Mouse (Mus musculus) bone marrow macrophage, adult 2 months (primary cell): ENCODE data around the gene Plch1. TPM values are rescaled to one million over a fixed set of nuclear protein-coding genes. Genes with fewer than 3 reads are reported as not detected.

Experiments used
- H3K27ac ChIP-seq: 2 replicates; pipeline ENCODE4 v1.5.1; 2012; ENCODE audit warnings: low read depth, low read length; ENCODE audit not compliant: insufficient read depth
- H3K4me1 ChIP-seq: 2 replicates; pipeline ENCODE4 v1.6.1; 2012; ENCODE audit warnings: low read length; ENCODE audit not compliant: control insufficient read depth, insufficient read depth
- H3K4me3 ChIP-seq: 2 replicates; pipeline ENCODE4 v1.5.1; 2012; ENCODE audit warnings: mild to moderate bottlenecking, low read length, moderate library complexity; ENCODE audit not compliant: insufficient read depth
- CTCF ChIP-seq: IDR thresholded peaks from 2 replicates; pipeline ENCODE4 v1.5.1; 2012; ENCODE audit warnings: low read depth, mild to moderate bottlenecking, low read length, moderate library complexity
- POLR2A ChIP-seq: IDR thresholded peaks from 2 replicates; pipeline ENCODE4 v1.6.1; 2012; ENCODE audit warnings: mild to moderate bottlenecking, low read depth, low read length, borderline replicate concordance
- polyA plus RNA-seq: library from polyadenylated mRNA; stranded (reverse); fragments of >200 nt; gene quantifications from 2 replicates; pipeline ENCODE4 v1.2.4, GENCODE M21; 2012; ENCODE audit not compliant: missing spikeins, insufficient read depth, insufficient read length

Plch1 gene
- polyA plus RNA-seq, 1 experiment = not detected

DNA sequence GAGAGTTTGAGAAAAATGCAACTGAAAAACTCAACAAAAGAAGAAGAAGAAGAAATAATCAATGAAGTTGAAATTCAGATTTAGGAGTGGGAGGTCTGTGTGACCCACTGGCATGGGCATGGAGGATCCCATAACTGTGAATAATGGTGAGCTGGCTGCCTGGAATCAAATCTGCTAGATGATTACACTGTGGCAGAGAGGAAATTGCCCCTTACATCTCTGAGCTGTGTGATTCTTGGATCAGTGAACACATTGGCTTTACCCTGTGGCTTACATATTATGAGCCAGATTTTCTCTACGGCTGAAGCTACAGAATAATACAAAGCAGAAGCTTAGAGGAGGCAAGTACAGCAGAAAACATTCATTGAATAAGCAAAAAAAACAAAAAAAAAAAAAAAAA lies 170.9 kb downstream of the Plch1 start:
- Histone ChIP-seq H3K4me1 (no peaks in the 10 kb centered on the region), H3K4me3 (no peak overlapping the region), H3K27ac (no peak overlapping the region)
- TF ChIP-seq POLR2A (no peak), CTCF (no peak)

DNA sequence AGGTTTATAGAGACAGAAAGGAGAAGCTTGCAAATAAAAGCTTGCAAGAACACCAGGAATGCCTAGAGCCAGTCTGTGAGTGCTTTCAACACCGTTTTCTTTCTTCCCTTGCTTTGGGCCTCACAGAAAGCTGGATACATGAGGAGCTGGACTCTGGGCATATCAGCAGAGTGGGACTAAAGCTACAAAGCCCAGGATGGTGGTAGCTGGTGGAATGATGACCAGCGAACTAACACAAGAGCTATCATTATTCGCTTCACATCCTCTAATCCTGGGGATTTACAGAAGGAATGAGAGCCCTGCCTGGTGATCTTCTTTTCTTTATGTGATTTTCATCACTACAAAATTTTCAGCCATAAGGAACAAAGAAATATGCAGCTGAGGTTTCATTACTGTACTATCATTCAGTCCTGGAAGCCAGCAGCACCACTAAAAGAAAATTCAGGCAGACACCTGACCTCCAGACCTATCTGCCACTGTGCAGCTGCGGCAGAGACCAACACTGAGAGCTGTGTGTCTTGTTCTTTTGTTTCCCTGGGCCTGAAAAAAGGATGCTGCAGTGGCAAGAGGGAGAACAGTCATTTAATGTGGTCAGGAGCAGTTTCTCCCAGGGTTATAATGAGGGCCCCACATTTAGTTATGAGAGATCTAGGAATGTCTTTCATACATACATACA lies 172.5 kb downstream of the Plch1 start:
- no peak overlapping the region for H3K27ac ChIP-seq

DNA sequence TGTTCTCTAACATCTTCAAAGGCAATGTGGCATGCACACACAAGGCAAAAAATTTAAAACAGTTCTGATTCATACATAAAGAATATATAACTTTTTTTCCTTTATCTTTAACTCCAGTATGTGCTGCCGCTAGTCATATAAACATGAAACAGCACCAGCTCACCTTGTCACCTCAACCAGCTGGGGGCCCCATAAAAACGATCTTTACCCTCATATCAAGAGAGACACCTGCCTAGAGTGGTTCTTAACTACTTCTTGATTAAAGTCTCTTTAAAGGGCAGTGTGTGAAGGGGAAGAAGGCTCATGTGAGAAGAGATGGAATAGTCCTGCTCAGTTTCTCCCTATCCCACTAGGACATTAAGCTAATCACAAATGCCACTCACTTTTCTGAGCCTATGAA lies 205.6 kb downstream of the Plch1 start:
- H3K4me3 ChIP-seq = no peak overlapping the region
- no peaks in the 10 kb centered on the region for H3K4me1 ChIP-seq
- TF ChIP-seq POLR2A (no peak), CTCF (no peak)
- no peak overlapping the region for H3K27ac ChIP-seq

More for the DNA sequence above, 172.5 kb downstream of the Plch1 start:
- H3K4me3 ChIP-seq = no peak overlapping the region
- TF ChIP-seq CTCF (no peak), POLR2A (no peak)
- no peaks in the 10 kb centered on the region for H3K4me1 ChIP-seq

DNA sequence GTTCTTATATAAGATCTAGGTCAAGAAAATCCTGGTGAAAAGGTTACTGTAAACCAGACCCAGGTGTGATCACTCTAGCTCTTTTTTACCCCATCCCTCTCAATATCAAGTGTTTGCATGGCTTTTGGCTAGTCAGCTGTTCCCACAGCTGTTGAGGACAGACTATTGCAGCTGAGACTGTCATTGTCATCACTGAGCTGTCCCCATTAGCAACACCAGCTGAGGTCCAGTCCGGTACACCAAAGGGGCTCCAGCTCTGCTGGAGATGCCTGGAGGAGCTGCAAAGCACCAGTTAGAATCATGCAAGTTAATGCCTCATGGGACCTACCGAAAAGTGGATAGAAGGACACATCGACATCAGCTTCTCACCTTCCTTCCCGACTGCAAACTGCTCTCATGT lies 206.5 kb downstream of the Plch1 start:
- TF ChIP-seq CTCF = no peak
- no peak for TF ChIP-seq POLR2A
- H3K27ac ChIP-seq = no peak overlapping the region
- H3K4me1 ChIP-seq = no peaks in the 10 kb centered on the region

DNA sequence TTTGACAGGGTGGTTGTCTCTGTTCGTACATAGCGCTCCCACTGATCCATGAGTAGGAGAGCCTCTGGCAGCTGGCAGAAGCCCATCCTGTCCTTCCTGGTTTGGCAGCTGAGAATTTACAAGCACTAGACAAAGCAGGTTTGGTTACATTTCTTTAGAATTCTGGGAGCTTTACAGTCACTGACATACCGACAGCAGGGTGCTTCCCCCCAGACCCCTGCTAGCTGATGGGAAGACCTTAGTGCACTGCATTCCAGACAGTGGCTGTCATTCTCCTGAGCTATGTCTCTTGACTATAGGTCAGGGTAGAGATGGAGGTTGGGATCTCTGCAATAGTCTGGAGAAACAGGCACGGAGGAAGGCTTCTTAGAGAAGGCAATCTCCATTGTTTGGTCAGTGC lies 230.5 kb downstream of the Plch1 start:
- TF ChIP-seq CTCF (no peak), POLR2A (no peak)
- Histone ChIP-seq H3K4me1 (no peaks in the 10 kb centered on the region), H3K27ac (no peak overlapping the region), H3K4me3 (no peak overlapping the region)

More for the DNA sequence above, 206.5 kb downstream of the Plch1 start:
- H3K4me3 ChIP-seq = no peak overlapping the region

DNA sequence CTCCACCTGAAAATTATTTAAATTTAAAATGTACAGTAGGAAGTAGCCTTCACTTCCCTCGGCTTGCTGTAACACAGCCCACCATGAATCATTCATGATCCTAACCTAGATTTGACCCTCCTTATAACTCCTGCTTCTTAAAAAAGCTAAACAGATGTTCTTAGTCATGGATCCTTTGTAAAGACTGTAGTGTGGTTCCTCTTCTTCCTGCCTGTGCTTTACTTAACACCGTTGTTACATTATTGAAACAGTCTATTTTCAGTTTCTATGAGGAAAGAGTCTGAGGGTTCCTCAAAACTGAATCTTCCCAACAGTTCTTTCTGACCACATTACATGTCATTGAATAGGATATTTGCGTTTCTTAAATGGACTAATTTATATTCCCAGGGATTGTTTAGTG lies 234.0 kb downstream of the Plch1 start:
- H3K4me1 ChIP-seq = no peaks in the 10 kb centered on the region
- TF ChIP-seq POLR2A = no peak
- no peak for TF ChIP-seq CTCF

DNA sequence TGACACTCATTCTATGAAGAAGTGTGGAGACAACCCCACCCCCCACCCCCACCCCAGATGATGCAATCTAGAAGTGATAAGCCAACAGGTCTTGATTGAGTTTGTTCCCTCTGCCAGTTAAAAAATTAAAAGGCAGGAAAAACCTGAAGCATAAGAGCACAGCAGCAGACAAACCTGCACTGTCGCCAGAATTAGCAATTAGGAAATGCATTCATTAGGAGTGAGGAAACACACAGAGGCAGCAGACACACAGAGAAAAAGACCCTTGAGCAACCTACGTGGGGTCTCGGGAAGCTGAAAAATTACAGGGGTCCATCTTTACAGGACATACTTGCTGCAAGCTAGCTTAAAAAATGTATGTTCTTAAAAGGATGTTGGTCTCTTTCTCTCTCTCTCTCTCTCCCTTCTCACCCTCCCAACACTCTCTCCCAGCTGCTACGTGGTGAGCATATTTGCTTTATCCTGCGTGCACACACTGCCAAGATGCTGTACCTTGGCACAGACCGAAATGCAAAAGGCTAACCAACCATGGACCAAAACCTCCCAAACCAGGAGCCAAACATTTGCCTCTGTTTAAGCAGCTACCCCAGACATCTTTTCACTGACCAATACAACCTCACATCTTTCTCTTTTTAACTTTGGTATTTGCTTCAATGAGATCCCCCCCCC lies 234.6 kb downstream of the Plch1 start:
- no peaks in the 10 kb centered on the region for H3K4me1 ChIP-seq
- no peak overlapping the region for H3K27ac ChIP-seq
- TF ChIP-seq CTCF (no peak), POLR2A (no peak)
- H3K4me3 ChIP-seq = no peak overlapping the region

More for the DNA sequence above, 234.0 kb downstream of the Plch1 start:
- Histone ChIP-seq H3K27ac (no peak overlapping the region), H3K4me3 (no peak overlapping the region)

Other genes starting within 250 kb of the Plch1 start
- gene E130311K13Rik, start 30.0 kb upstream of the Plch1 start, polyA plus RNA-seq = 5.3 and 10.0 TPM in 2 replicates
- gene Slc33a1, start 65.3 kb upstream of the Plch1 start, polyA plus RNA-seq = 19.3 and 21.0 TPM in 2 replicates
- gene Gmps, start 76.6 kb upstream of the Plch1 start, polyA plus RNA-seq = 8.2 and 8.9 TPM in 2 replicates
- not detected in 2 replicates for gene Vmn2r1, start 182.1 kb upstream of the Plch1 start, polyA plus RNA-seq
- gene Vmn2r2, start 242.5 kb upstream of the Plch1 start, polyA plus RNA-seq = not detected in 2 replicates